Mouse (Mus musculus) cerebellum, postnatal 4 days (tissue): Measurements from ENCODE around the gene Clec4b2.
"Not testable (repeated sequence)": the region's sequence is repeated elsewhere in the genome, so short reads cannot be mapped to it uniquely, and the experiment has no call there.

ENCODE experiments used
- DNase-seq, 2 experiments: peaks; one replicate each; pipeline ENCODE4 v3.0.0; 2022; ENCODE audit warnings: low spot score in 2 of 2, mixed read lengths in 1 of 2

Gene Clec4b2

DNA sequence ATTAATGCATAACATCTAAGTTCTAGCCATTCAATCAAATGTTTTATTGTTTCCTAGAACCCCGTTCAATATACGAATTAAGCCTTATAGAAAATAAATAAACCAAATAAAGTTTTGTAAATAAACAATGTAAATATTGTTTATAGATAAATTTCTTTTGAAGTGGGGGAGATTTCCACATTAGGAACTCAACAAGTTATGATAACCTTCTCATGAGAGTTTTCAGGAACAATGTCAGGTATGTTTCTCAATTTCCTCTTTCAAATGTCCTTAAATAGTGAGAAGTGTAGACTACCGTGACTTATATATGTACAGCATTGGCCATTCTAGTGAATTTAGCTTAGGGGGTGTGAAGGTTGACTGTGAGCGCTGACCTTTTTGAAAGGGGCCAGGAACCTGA lies at the start of gene Clec4b2:
Gene Clec4b2, plus strand, starts transcription at position 301 of the 400 bp plus-strand sequence.
- DNase-seq: no peak

DNA sequence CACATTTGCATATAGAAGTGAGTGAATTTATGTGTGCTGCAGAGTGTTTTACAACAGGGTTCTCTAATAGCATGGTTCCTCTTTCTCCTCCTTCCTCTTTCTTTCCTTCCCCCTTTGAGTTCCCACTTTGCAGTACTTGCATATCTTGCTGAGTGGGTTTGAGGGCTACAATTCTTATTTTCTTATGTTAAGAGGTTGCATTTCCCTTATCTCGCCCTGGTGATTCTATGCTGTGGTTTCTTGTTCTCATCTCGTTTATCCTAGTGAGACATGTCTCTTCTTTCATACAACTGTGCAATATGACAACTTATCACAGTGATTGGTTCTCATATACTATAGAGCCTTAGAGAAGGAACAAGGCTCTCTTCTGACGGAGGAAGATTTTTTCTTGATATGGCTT lies 49.5 kb upstream of the Clec4b2 start:
- DNase-seq: no peak

DNA sequence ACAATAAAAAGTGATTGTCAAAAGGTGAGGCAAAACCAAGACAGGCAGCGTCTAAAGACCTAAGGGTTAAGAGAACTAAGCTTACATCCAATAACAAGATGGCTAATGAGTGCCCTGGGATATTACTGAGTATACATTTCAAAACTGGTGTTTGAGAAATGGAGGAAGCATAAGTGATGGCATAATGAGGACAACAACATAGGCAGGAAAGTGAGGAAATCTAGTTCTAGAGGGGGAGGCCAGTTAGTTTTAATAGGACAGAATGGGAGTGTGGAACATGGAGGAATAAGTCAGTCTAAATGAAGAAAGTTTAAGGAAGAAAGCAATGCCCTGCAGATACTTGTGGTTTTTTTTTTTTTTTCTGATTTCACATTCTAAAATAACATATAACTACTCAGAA lies 45.5 kb upstream of the Clec4b2 start:
- no peak for DNase-seq

DNA sequence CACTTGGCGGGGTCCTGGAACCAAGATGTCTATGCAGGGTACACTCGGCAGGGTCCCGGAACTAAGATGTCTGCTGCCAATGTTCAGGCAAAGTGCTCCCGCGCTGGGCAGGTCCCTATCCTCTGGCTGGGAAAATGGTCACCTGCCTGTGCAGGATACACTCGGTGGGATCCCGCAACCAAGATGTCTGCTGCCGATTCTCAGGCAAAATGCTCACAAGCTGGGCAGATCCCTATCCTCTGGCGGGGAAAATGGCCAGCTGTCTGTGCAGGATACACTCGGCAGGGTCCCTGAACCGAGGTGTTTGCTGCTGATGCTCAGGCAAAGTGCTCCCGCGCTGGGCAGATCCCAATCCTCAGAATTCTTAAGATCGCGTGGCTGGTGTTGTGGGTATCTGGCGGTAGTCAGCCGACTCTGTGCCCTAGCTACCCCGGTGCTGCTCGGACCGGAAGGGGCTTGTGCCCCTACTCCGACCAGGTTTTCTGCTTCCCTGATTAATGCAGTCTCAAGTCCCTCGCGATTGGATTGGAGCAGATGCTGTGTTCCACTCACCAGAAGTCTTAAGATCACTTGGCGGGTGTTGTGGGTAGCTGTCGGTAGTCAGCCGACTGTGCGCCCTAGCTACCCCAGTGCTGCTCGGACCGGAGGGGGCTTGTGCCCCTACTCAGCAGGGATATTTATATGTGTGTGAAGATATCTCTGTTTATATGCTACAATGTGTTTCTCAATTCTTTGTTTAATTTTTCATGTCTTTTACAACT lies 34.7 kb upstream of the Clec4b2 start:
- not testable (repeated sequence) for DNase-seq

DNA sequence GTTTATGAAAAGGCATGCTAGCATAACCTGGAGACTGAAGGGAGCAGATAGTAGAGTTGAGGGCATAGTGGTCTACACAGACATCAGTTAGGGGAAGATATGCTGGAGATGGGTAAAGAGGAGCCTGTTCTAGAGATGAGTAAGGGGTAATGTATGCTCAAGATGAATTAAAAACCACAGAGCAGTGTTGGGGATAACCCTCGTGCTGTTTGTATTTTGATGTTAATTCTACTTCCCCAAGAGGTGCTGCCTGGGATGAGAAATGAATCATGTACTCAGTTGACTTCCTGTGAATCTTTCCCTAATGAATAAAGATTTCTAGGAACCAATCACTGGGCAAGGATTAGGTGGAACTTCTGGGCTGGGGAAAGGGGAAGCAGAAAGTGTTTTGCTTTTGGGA lies 2.6 kb upstream of the Clec4b2 start:
- DNase-seq: no peak

DNA sequence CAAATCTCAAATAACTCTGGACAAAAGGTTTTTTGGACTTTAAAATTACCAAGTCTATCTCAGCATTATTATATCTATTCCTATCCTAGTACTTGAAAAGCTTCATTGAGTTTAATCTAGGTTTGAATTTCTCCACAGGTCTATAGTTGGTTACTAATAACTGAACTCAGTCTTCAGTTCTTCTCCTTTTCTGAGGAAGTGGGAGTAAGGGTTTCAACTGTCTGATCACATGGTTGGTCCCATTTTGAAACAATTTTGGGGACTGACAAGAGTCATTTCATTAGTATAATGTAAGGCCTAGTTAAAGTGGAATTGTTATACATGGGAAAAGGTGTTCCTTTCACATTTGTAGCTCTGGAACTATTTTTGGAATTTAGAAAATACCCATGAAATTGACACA lies 1.7 kb upstream of the Clec4b2 start:
- DNase-seq: no peak

DNA sequence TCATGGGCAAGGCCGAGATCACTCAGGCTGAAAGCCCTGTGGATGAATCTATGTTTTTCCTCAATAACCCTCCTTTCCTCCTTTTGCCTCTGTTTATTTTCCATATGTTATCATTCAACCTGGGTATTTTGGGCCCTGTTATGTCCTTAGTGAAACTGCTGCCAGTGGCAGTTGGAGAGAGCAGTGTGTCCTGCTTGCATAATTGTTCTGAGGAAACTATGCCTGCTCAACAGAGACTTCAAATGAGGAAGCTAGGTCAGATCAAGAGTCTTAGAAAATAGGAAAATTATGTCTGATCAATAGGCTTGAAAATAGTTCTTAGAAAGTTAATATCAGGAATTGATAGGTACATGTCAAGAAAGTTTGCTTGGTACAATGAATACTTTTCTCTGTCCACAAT lies 2.9 kb downstream of the Clec4b2 start:
- no peak for DNase-seq

DNA sequence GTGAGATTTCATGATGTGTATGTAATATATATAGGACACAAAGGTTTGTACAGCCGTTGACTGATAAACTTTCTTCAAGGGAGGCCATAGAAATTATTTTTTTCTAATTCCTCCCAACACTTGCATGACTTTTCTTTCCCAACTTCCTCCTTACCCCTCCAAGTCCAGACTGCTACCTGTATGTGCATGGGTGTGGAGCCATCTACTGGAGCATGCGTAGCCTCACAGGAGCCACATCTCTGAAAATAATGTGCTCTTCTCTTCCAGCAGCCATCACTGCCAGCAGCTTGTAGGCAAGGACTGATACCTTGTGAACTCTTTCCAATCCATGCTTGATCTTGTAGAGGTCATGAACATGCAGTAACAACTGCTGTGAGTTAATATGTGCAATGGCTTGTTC lies 12.2 kb downstream of the Clec4b2 start:
- DNase-seq: not testable (repeated sequence)

DNA sequence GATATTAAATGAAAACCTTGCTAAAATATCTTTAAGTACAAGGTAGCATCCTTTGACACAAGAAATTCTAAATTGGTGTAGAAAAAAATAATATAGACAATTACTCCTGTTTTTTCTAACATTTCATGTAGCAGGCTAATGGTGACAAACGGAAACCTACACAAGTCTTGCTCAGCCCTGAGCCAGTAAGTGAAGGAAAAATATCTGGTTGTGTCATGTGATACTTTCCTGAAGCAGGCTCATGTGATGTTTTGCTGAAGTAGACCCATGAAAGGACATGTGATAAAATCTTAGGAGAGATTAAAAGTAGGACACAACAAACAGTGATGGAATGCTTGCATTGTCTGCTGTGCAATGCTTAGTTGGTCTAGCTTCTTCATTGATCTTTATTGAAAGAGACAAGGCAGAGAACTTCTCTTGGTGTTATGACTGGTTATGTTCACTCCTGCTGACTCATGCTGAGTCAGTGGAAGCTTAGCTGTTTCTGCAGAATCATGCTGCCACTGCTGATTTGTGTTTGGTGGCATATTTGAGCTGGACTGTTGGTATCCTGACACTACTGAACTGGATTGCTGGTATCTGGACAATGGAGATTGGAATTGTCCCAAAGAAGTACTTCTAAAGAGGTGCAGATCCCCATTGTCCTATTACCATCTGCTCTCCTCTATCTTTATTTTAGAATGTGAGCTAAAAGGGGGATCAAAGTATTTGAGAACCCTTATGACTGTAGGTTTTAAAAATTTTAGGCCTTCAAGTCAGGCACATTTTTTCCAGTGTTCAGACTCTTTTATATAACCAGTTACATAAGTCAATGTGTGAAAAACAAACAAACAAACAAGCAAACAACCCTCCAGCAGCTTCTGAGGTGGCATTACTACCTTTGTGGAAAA lies 34.7 kb downstream of the Clec4b2 start:
- DNase-seq: no peak

DNA sequence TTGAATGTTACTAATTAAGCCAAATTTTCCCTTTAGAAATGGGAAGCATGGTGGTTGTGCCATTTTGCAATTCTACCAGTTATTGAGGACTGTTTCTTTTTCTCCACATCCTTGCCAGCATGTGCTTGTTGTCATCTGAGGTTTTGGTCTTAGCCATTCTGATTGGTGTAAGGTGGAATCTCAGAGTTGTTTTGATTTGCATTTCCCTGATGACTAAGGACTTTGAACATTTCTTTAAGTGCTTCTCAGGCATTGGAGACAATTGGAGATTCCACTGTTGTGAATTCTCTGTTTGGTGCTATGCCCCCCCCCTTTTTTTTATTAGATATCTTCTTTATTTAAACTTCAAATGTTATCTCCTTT lies 35.4 kb downstream of the Clec4b2 start:
- not testable (repeated sequence) for DNase-seq

DNA sequence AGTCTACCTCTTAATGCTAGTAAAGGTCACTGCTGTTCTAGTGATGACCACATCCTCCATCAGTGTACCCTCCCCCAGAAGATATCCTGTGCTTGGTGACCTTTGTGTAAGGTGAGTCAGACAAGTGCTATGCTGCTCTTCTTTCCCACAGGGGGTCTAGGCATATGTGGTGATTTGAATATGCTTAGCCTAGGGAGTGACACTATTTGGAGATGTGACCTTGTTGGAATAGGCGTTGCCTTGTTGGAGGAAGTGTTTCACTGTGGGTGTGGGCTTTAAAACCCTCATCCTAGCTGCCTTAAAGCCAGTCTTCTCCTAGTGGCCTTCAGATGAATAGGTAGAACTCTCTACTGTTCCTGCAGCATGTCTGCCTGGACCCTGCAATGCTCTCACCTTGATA lies 39.0 kb downstream of the Clec4b2 start:
- no peak for DNase-seq

DNA sequence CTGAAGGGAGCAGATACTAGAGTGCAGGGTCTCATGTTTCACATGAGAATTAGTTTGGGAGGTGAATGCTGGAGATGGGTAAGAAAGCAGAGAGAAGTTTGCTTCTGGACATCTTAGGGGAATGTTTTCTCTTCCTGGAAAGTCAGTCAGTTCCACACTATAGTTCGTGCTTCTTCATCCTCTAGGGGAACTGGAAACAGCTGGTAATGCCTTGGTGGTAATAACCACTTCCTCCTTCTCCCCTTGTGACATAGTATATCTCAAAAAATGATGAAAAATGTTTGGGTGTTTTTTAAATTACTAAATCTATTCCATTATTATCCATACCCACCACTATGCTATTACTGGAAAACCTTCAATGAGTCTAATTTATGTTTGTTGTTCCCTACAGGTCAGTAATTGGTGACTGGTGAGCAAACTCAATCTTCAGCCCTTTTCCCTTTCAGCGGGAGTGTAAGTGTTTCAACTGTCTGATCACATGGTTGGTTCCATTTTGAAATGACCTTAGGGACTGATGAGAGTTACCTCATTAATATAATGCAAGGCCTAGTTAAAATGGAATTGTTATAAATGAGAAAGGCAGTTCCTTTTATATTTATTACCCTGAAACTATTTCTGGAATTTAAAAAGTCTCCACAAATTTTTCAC lies 55.0 kb downstream of the Clec4b2 start:
- DNase-seq: no peak

DNA sequence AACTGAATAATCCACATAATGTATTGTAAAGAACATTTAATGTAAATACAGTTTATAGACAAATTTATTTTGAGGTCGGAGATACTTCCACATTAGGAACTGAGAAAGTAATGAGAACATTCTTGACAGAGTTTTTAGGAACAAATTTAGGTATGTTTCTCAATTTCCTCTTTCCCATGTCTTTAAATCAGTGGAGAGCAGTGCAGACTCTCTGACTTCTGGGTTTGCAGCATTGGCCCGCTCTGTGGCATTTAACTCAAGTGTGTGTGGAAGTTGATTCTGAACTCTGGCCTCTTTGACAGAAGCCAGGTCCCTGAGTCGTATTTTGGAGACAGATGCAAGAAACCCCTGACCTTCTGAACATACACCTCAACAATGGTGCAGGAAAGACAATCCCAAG lies 57.0 kb downstream of the Clec4b2 start, which contains the start of gene Clec4n:
Gene Clec4n, plus strand, starts transcription at position 200 of the 400 bp plus-strand sequence.
- DNase-seq: no peak

DNA sequence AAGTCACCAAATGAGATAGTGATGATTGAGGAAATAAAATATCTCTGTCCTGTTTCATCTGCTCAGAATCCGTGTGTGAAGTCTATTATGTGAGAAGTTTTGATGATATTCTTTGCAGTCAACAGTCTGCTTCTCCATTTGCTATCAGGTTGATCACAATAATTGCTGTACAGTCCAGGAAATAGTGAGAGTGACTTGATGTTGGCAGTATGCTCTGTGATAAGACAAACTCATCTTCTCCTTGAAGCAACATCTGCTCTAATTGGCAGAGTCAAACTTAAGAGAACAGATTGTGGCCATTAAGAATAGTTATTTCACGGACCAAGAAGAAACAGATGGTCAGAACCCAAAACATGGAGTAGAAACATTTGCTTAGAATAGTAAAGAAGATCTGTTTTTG lies 58.5 kb downstream of the Clec4b2 start:
- DNase-seq: no peak

DNA sequence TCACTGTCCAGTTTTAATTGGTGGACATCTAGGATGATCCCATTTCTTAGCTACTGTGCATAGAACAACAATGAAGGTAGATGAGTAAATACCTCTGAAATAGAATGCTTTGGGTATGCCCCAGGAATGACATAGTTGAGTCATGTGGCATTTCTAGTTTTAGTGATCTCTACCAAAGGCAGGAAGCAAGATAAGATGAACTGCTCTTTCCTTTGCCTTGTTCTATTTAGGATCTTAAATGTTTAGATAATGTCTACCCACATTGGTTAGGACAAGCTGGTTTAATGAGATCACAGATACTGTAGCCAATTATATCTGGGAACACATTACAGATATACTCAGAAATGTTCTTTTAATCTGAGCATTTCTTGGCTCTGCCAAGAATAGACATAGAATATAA lies 64.9 kb downstream of the Clec4b2 start:
- no peak for DNase-seq

DNA sequence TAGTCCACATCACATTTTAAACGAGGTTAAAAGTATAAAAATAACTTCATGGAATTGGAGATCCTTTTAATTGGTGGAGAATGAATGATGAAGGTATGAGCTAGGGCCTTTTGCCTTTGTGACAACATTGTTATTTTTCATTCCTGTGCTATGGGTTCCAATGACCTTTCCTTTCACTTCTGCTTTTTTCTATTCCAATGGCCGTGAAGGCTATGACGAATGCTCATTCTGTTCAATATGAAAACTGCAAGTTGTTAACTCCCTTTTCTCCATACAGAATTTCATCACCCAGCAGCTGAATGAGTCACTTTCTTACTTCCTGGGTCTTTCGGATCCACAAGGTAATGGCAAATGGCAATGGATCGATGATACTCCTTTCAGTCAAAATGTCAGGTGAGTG lies 71.5 kb downstream of the Clec4b2 start:
- DNase-seq: no peak

DNA sequence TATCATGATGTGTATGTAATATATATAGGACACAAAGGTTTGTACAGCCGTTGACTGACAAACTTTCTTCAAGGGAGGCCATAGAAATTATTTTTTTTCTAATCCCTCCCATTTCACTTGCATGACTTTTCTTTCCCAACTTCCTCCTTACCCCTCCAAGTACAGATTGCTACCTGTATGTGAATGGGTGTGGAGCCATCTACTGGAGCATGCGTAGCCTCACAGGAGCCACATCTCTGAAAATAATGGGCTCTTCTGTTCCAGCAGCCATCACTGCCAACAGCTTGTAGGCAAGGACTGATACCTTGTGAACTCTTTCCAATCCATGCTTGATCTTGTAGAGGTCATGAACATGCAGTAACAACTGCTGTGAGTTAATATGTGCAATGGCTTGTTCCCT lies 76.2 kb downstream of the Clec4b2 start:
- not testable (repeated sequence) for DNase-seq

DNA sequence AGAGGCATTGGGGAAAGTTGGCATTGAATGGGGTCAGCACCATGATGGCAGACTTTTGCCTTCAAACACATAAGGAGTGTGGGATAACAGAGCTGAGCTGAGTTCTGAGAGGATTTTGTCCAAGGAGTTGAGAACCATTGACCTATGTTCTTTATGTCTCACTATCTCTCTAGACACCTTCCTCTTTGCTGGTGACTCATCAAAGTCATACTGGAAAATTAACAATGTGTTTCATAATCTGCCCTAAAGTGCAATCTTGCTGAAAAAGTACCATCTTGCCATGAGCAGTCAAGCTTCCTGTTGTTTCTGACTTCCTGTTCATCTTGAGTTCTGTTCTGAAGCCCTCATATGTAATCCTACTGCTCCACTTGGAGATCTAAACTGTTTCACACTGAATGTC lies 80.0 kb downstream of the Clec4b2 start:
- DNase-seq: no peak
